Mouse (Mus musculus): ENCODE measurements around the gene Clrn3. TPM values are rescaled to one million over a fixed set of nuclear protein-coding genes. Genes with fewer than 3 reads are reported as not detected.

The Clrn3 gene
- polyA plus RNA-seq, 1 experiment from 2014 or later, result 4.1 TPM

- WGBS, result 59% methylated on average over 3 of the region's 3 CpGs
- H3K4me3 ChIP-seq (replicated peaks; ENCODE audit: low read length), result no peak overlapping the region
- H3K4me1 ChIP-seq (ENCODE audit: control insufficient read depth, insufficient read depth, low read length), result no peaks in the 10 kb centered on the region
- no peak overlapping the region for H3K9ac ChIP-seq (ENCODE audit: low read length)
- H3K27ac ChIP-seq (ENCODE audit: low read length), result 0 out of 2 replicates have a peak overlapping the region, but pooled peaks have one; percentile 31
- H3K27me3 ChIP-seq (ENCODE audit: control insufficient read depth, insufficient read depth, low read length), result peaks cover 8% of the 10 kb centered on the region; the same call in 1 of the 2 replicates
- H3K4me2 ChIP-seq (ENCODE audit: low read depth, low read length), result no peak overlapping the region
- no peaks in the 10 kb centered on the region for H3K9me3 ChIP-seq (replicated peaks; ENCODE audit: control insufficient read depth, low read length)
- H3K36me3 ChIP-seq (ENCODE audit: control insufficient read depth, insufficient read depth, low read length), result no peaks in the 10 kb centered on the region
- ATAC-seq (ENCODE audit: insufficient read depth, low FRiP score), result no peak
Observed at GRCm38 (mm10) chr7:135542235-135542634, 13.8 kb upstream of the Clrn3 start.

- no peak for ATAC-seq (ENCODE audit: insufficient read depth, low FRiP score)
Observed at GRCm38 (mm10) chr7:135539429-135539828, 11.0 kb upstream of the Clrn3 start.

DNA sequence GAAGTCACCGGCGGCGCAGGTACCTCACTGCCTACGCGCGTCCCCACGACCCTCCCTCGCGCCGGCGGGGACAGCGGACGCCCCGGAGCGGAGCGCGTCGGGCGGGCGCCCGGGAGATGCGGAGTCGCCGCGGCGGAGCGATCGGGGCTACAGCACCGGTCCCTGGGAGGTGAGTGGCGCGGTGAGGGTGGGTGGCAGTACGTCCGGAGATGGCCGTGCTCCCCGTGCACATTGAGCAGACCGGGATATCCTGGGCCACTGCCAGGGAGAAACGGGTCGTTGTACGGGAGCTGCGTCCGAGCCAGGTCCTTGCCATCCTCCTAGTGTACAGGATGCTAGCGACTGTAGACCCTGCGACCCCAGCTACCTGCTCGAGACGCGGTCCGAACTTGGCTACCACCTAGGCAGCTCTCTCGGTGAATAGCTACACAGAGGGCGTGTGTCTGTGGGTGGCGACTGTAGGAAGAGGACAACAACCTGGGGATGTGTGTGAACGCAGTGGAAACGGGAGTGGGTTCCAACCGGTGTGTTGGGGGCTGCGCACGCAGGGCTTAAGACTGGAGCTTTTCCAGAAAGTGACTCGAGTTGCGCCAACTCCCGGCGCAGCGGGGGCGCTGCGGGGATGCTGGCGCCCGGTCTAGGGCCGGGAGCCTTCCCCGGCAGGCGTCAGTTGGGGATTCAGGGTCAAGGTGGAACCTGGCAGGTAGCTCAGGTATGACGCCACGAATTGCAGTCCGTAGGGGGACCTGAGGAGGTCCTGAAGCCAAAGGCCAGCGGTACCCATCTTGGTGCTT is 9.7 kb upstream of the Clrn3 start:
- no peaks in the 10 kb centered on the region for H3K36me3 ChIP-seq (ENCODE audit: control insufficient read depth, insufficient read depth, low read length)
- H3K4me1 ChIP-seq (ENCODE audit: control insufficient read depth, insufficient read depth, low read length), result no peaks in the 10 kb centered on the region
- H3K27ac ChIP-seq (ENCODE audit: low read length), result no peak overlapping the region
- H3K9me3 ChIP-seq (replicated peaks; ENCODE audit: control insufficient read depth, low read length), result no peaks in the 10 kb centered on the region
- peak overlapping the region; percentile 98 for H3K4me2 ChIP-seq (ENCODE audit: low read depth, low read length)
- ATAC-seq (ENCODE audit: insufficient read depth, low FRiP score), result peak; percentile 61
- peak overlapping the region; percentile 67 for H3K4me3 ChIP-seq (replicated peaks; ENCODE audit: low read length)
- peak overlapping the region; percentile 76 for H3K9ac ChIP-seq (ENCODE audit: low read length)
- peaks cover 8% of the 10 kb centered on the region; the same call in 1 of the 2 replicates for H3K27me3 ChIP-seq (ENCODE audit: control insufficient read depth, insufficient read depth, low read length)
- under 1% methylated on average over 71 of the region's 71 CpGs for WGBS

More at GRCm38 (mm10) chr7:135539429-135539828, 11.0 kb upstream of the Clrn3 start:
- no peak overlapping the region for H3K9ac ChIP-seq (ENCODE audit: low read length)
- 67% methylated on average over 2 of the region's 2 CpGs for WGBS
- no peaks in the 10 kb centered on the region for H3K9me3 ChIP-seq (replicated peaks; ENCODE audit: control insufficient read depth, low read length)
- H3K4me1 ChIP-seq (ENCODE audit: control insufficient read depth, insufficient read depth, low read length), result no peaks in the 10 kb centered on the region
- H3K27ac ChIP-seq (ENCODE audit: low read length), result no peak overlapping the region
- peak overlapping the region; percentile 98; the same call in 1 of the 2 replicates for H3K4me2 ChIP-seq (ENCODE audit: low read depth, low read length)
- H3K36me3 ChIP-seq (ENCODE audit: control insufficient read depth, insufficient read depth, low read length), result no peaks in the 10 kb centered on the region
- no peak overlapping the region for H3K4me3 ChIP-seq (replicated peaks; ENCODE audit: low read length)
- peaks cover 8% of the 10 kb centered on the region; the same call in 1 of the 2 replicates for H3K27me3 ChIP-seq (ENCODE audit: control insufficient read depth, insufficient read depth, low read length)

GRCm38 (mm10) chr7:135537341-135537901 is 9.0 kb upstream of the Clrn3 start, which contains the start of gene Ptpre:
Gene Ptpre, plus strand, starts transcription at chr7:135537481.
- Histone ChIP-seq H3K4me3 (replicated peaks; ENCODE audit: low read length) (peak within 1 kb of the TSS; percentile 67), H3K27me3 (ENCODE audit: control insufficient read depth, insufficient read depth, low read length) (peaks cover 8% of the 10 kb centered on the region; the same call in 1 of the 2 replicates), H3K9ac (ENCODE audit: low read length) (peak within 1 kb of the TSS; percentile 76), H3K36me3 (ENCODE audit: control insufficient read depth, insufficient read depth, low read length) (no peaks in the 10 kb centered on the region), H3K27ac (ENCODE audit: low read length) (no peak within 1 kb of the TSS), H3K4me2 (ENCODE audit: low read depth, low read length) (peak within 1 kb of the TSS; percentile 98), H3K4me1 (ENCODE audit: control insufficient read depth, insufficient read depth, low read length) (no peaks in the 10 kb centered on the region), H3K9me3 (replicated peaks; ENCODE audit: control insufficient read depth, low read length) (no peaks in the 10 kb centered on the region)
- ATAC-seq (ENCODE audit: insufficient read depth, low FRiP score), result peak; percentile 92
- 4% methylated on average over 28 of the region's 28 CpGs for WGBS

GRCm38 (mm10) chr7:135535908-135536307 is 7.5 kb upstream of the Clrn3 start:
- Histone ChIP-seq H3K9ac (ENCODE audit: low read length) (no peak overlapping the region), H3K4me2 (ENCODE audit: low read depth, low read length) (no peak overlapping the region), H3K9me3 (replicated peaks; ENCODE audit: control insufficient read depth, low read length) (no peaks in the 10 kb centered on the region), H3K36me3 (ENCODE audit: control insufficient read depth, insufficient read depth, low read length) (no peaks in the 10 kb centered on the region), H3K4me1 (ENCODE audit: control insufficient read depth, insufficient read depth, low read length) (no peaks in the 10 kb centered on the region), H3K27me3 (ENCODE audit: control insufficient read depth, insufficient read depth, low read length) (peaks cover 8% of the 10 kb centered on the region; the same call in 1 of the 2 replicates), H3K4me3 (replicated peaks; ENCODE audit: low read length) (no peak overlapping the region), H3K27ac (ENCODE audit: low read length) (no peak overlapping the region)
- 80% methylated on average over 3 of the region's 3 CpGs for WGBS
- ATAC-seq (ENCODE audit: insufficient read depth, low FRiP score), result no peak

GRCm38 (mm10) chr7:135534548-135535189 is 6.2 kb upstream of the Clrn3 start:
- Histone ChIP-seq H3K4me1 (ENCODE audit: control insufficient read depth, insufficient read depth, low read length) (no peaks in the 10 kb centered on the region), H3K4me3 (replicated peaks; ENCODE audit: low read length) (no peak overlapping the region), H3K27ac (ENCODE audit: low read length) (no peak overlapping the region), H3K27me3 (ENCODE audit: control insufficient read depth, insufficient read depth, low read length) (peaks cover 8% of the 10 kb centered on the region; the same call in 1 of the 2 replicates), H3K36me3 (ENCODE audit: control insufficient read depth, insufficient read depth, low read length) (no peaks in the 10 kb centered on the region), H3K9me3 (replicated peaks; ENCODE audit: control insufficient read depth, low read length) (no peaks in the 10 kb centered on the region), H3K4me2 (ENCODE audit: low read depth, low read length) (no peak overlapping the region), H3K9ac (ENCODE audit: low read length) (no peak overlapping the region)
- 46% methylated on average over 2 of the region's 2 CpGs for WGBS
- no peak for ATAC-seq (ENCODE audit: insufficient read depth, low FRiP score)

GRCm38 (mm10) chr7:135529068-135529467 is 614 bp upstream of the Clrn3 start:
- no peak for ATAC-seq (ENCODE audit: insufficient read depth, low FRiP score)
- no peaks in the 10 kb centered on the region for H3K4me1 ChIP-seq (ENCODE audit: control insufficient read depth, insufficient read depth, low read length)
- no peaks in the 10 kb centered on the region for H3K36me3 ChIP-seq (ENCODE audit: control insufficient read depth, insufficient read depth, low read length)
- H3K27ac ChIP-seq (ENCODE audit: low read length), result no peak overlapping the region
- H3K9me3 ChIP-seq (replicated peaks; ENCODE audit: control insufficient read depth, low read length), result no peaks in the 10 kb centered on the region
- no peak overlapping the region for H3K4me3 ChIP-seq (replicated peaks; ENCODE audit: low read length)
- no peak overlapping the region for H3K9ac ChIP-seq (ENCODE audit: low read length)
- H3K27me3 ChIP-seq (ENCODE audit: control insufficient read depth, insufficient read depth, low read length), result no peaks in the 10 kb centered on the region
- no peak overlapping the region for H3K4me2 ChIP-seq (ENCODE audit: low read depth, low read length)
- WGBS, result 78% methylated on average over 2 of the region's 2 CpGs

GRCm38 (mm10) chr7:135527169-135527568 is 1.3 kb downstream of the Clrn3 start:
- no peaks in the 10 kb centered on the region for H3K27me3 ChIP-seq (ENCODE audit: control insufficient read depth, insufficient read depth, low read length)
- ATAC-seq (ENCODE audit: insufficient read depth, low FRiP score), result no peak
- no peak overlapping the region for H3K4me2 ChIP-seq (ENCODE audit: low read depth, low read length)
- WGBS, result 43% methylated on average over 3 of the region's 3 CpGs
- H3K4me1 ChIP-seq (ENCODE audit: control insufficient read depth, insufficient read depth, low read length), result no peaks in the 10 kb centered on the region
- no peaks in the 10 kb centered on the region for H3K9me3 ChIP-seq (replicated peaks; ENCODE audit: control insufficient read depth, low read length)
- H3K4me3 ChIP-seq (replicated peaks; ENCODE audit: low read length), result no peak overlapping the region; the same call in 1 of the 2 replicates
- H3K27ac ChIP-seq (ENCODE audit: low read length), result no peak overlapping the region
- no peaks in the 10 kb centered on the region for H3K36me3 ChIP-seq (ENCODE audit: control insufficient read depth, insufficient read depth, low read length)
- no peak overlapping the region for H3K9ac ChIP-seq (ENCODE audit: low read length)

All from stomach, embryonic 16.5 days (tissue).